ENCODE assay signal across 8 mouse cellular contexts in genomic region chr19:46707296-46708151, GRCm38 (mm10). TPM values are rescaled to one million over a fixed set of nuclear protein-coding genes. Genes with fewer than 3 reads are reported as not detected.
DNase-seq lines count a peak whose midpoint lies in the region; ATAC-seq and TF ChIP-seq lines count a peak whose summit lies in the region.

TSS of gene As3mt (plus strand) at chr19:46707458.

- peaks cover 9% of the 10 kb centered on the region for H3K27me3 ChIP-seq in E14TG2a.4 (ENCODE audit: insufficient read depth, low read length)
- no peaks in the 10 kb centered on the region for H3K27me3 ChIP-seq in forebrain, embryonic 12.5 days
- 0 out of 2 replicates have a peak, but pooled peaks cover 3% of the 10 kb centered on the region for H3K27me3 ChIP-seq in neural tube, embryonic 13.5 days

- peak; percentile 46 for DNase-seq in brain, adult 2 months (ENCODE audit: low read depth, low spot score)
- DNase-seq in heart, postnatal 14 days = peak; percentile 78 to 85
- DNase-seq in kidney, postnatal 4 days = peak; percentile 88 to 93
- peak; percentile 76 to 86 for DNase-seq in lung, adult 18-20 months
- DNase-seq in thymus, postnatal 0 days (ENCODE audit: low spot score) = peak; percentile 31

- peak within 1 kb of the TSS; percentile 53 for H3K9ac ChIP-seq in forebrain, embryonic 12.5 days
- peak within 1 kb of the TSS; percentile 72 for H3K9ac ChIP-seq in neural tube, embryonic 13.5 days

- peaks cover 12% of the 10 kb centered on the region; the same call in 1 of the 2 replicates for H3K36me3 ChIP-seq in E14TG2a.4 (ENCODE audit: insufficient read depth, low read length)
- H3K36me3 ChIP-seq in forebrain, embryonic 12.5 days (replicated peaks) = no peaks in the 10 kb centered on the region
- peaks cover 6% of the 10 kb centered on the region; the same call in 1 of the 2 replicates for H3K36me3 ChIP-seq in neural tube, embryonic 13.5 days

- no peak for TF ChIP-seq CTCF in E14TG2a.4 (conservative IDR thresholded peaks at IDR 0.05; ENCODE audit: low read length)

- H3K9me3 ChIP-seq in E14TG2a.4 (ENCODE audit: low read length) = no peaks in the 10 kb centered on the region
- H3K9me3 ChIP-seq in forebrain, embryonic 12.5 days = no peaks in the 10 kb centered on the region
- no peaks in the 10 kb centered on the region for H3K9me3 ChIP-seq in neural tube, embryonic 13.5 days

- peak within 1 kb of the TSS; percentile 76 for H3K4me3 ChIP-seq in E14TG2a.4 (replicated peaks; ENCODE audit: low read length)
- peak within 1 kb of the TSS; percentile 46 for H3K4me3 ChIP-seq in forebrain, embryonic 12.5 days (replicated peaks)
- peak within 1 kb of the TSS; percentile 47 for H3K4me3 ChIP-seq in neural tube, embryonic 13.5 days

- peak within 1 kb of the TSS; percentile 70 for H3K4me2 ChIP-seq in forebrain, embryonic 12.5 days
- H3K4me2 ChIP-seq in neural tube, embryonic 13.5 days = peak within 1 kb of the TSS; percentile 62

- intact Hi-C loops in heart, postnatal 14 days (cut with DNase I) = loop anchor here (2.0 kb wide), 1 partner anchor 17 kb away; no protein-coding TSS in a partner anchor

- peak; percentile 14; the same call in 1 of the 2 replicates for ATAC-seq in forebrain, embryonic 12.5 days (ENCODE audit: low FRiP score)
- ATAC-seq in neural tube, embryonic 13.5 days (ENCODE audit: low read depth) = peak; percentile 79

- H3K27ac ChIP-seq in forebrain, embryonic 12.5 days = no peak within 1 kb of the TSS
- peak within 1 kb of the TSS; percentile 42; the same call in 1 of the 2 replicates for H3K27ac ChIP-seq in neural tube, embryonic 13.5 days (replicated peaks)

- WGBS in forebrain, embryonic 12.5 days = 13% methylated on average over 31 of the region's 31 CpGs
- 16% methylated on average over 31 of the region's 31 CpGs for WGBS in neural tube, embryonic 13.5 days

- H3K4me1 ChIP-seq in E14TG2a.4 (replicated peaks; ENCODE audit: low read depth, low read length) = peaks cover 31% of the 10 kb centered on the region
- H3K4me1 ChIP-seq in forebrain, embryonic 12.5 days = peaks cover 13% of the 10 kb centered on the region
- H3K4me1 ChIP-seq in neural tube, embryonic 13.5 days (replicated peaks) = peaks cover 12% of the 10 kb centered on the region

RNA-seq across cellular contexts. Expression of gene As3mt, which starts in this region (rescaled TPM):
- polyA plus RNA-seq in forebrain, embryonic 12.5 days (2016; fragmentation: Nextera tagmentation; extraction: Ambion mirVana) = 17.7 and 20.8 TPM in 2 replicates
- 10 to 100 TPM; 73.6 to 79.9 TPM for total RNA-seq in heart, postnatal 14 days (2021)
- 42.3 TPM in 2 replicates for polyA plus RNA-seq in neural tube, embryonic 13.5 days (2015; fragmentation: Nextera tagmentation; extraction: Ambion mirVana)
- polyA plus RNA-seq in thymus, postnatal 0 days (2015; fragmentation: Nextera tagmentation; extraction: Ambion mirVana) = 30.7 and 31.8 TPM in 2 replicates

Comparison
In these comparisons a context has a peak if more than half of its experiments do, and no peak if none do; other contexts are left out.
1. DNase-seq: peak in every context shown above with its lines; median percentile 90 in kidney, postnatal 4 days; 82 in heart, postnatal 14 days; 81 in lung, adult 18-20 months; 46 in brain, adult 2 months; 31 in thymus, postnatal 0 days.